Mouse (Mus musculus) neural tube, embryonic 12.5 days (tissue): Measurements from ENCODE around the gene Anapc15. TPM values are rescaled to one million over a fixed set of nuclear protein-coding genes. Genes with fewer than 3 reads are reported as not detected.

Source experiments
- ATAC-seq: fragments of 200-750 bp; cut with Nextera tagmentation; 2 replicates; pipeline ENCODE4 v1.8.0; 2017; ENCODE audit warnings: low read depth, mild to moderate bottlenecking, moderate TSS enrichment, moderate library complexity; ENCODE audit not compliant: low FRiP score
- H3K27ac ChIP-seq: fragments of 300-500 bp; sonication (generic); 2 replicates; pipeline ENCODE4 v1.5.1; 2016
- H3K27me3 ChIP-seq: fragments of 300-500 bp; sonication (generic); replicated peaks from 2 replicates; pipeline ENCODE4 v1.6.1; 2016; ENCODE audit warnings: mild to moderate bottlenecking
- H3K36me3 ChIP-seq: fragments of 300-500 bp; sonication (generic); 2 replicates; pipeline ENCODE4 v1.6.1; 2016; ENCODE audit warnings: mild to moderate bottlenecking
- H3K4me1 ChIP-seq: fragments of 300-500 bp; sonication (generic); 2 replicates; pipeline ENCODE4 v1.6.1; 2016
- H3K4me2 ChIP-seq: fragments of 300-500 bp; sonication (generic); replicated peaks from 2 replicates; pipeline ENCODE4 v1.6.1; 2016; ENCODE audit warnings: mild to moderate bottlenecking
- H3K4me3 ChIP-seq: fragments of 300-500 bp; sonication (generic); 2 replicates; pipeline ENCODE4 v1.5.1; 2016
- H3K9ac ChIP-seq: fragments of 300-500 bp; sonication (generic); 2 replicates; pipeline ENCODE4 v1.6.1; 2016; ENCODE audit warnings: mild to moderate bottlenecking
- H3K9me3 ChIP-seq: fragments of 300-500 bp; sonication (generic); 2 replicates; pipeline ENCODE4 v1.6.1; 2016; ENCODE audit warnings: mild to moderate bottlenecking
- WGBS: fragments of 180-500 bp; shearing (Covaris S2); methylation state at CpG from one replicate; pipeline ENCODE4 v1.1.7; 2016; 5-methylcytosine and 5-hydroxymethylcytosine counted together
- polyA plus RNA-seq: library from polyadenylated mRNA; unstranded; fragments of >200 nt; fragmentation: Nextera tagmentation; extraction: Ambion mirVana; gene quantifications from 2 replicates; pipeline ENCODE4 v1.2.1, GENCODE M21; 2016

Anapc15 gene
- polyA plus RNA-seq, 1 experiment from 2014 or later, result 86.0 TPM

- Histone ChIP-seq H3K27ac (no peak overlapping the region), H3K4me1 (peaks cover 40% of the 10 kb centered on the region)
Measured at GRCm38 (mm10) chr7:101833916-101834584, 29.5 kb upstream of the Anapc15 start.

GRCm38 (mm10) chr7:101834903-101835302 is 28.6 kb upstream of the Anapc15 start:
- Histone ChIP-seq H3K36me3 (peaks cover 28% of the 10 kb centered on the region), H3K9me3 (no peaks in the 10 kb centered on the region), H3K4me1 (peaks cover 40% of the 10 kb centered on the region), H3K27me3 (no peaks in the 10 kb centered on the region), H3K27ac (no peak overlapping the region), H3K4me2 (peak overlapping the region; percentile 93), H3K9ac (no peak overlapping the region), H3K4me3 (no peak overlapping the region)
- no peak for ATAC-seq
- WGBS, result 67% methylated on average over 3 of the region's 3 CpGs

More at GRCm38 (mm10) chr7:101833916-101834584, 29.5 kb upstream of the Anapc15 start:
- Histone ChIP-seq H3K9me3 (no peaks in the 10 kb centered on the region), H3K9ac (no peak overlapping the region), H3K4me2 (peak overlapping the region; percentile 93), H3K4me3 (no peak overlapping the region), H3K27me3 (no peaks in the 10 kb centered on the region), H3K36me3 (peaks cover 37% of the 10 kb centered on the region)
- no peak for ATAC-seq
- WGBS, result 63% methylated on average over 3 of the region's 3 CpGs

GRCm38 (mm10) chr7:101835457-101836109 is 27.9 kb upstream of the Anapc15 start:
- no peaks in the 10 kb centered on the region for H3K27me3 ChIP-seq
- no peak for ATAC-seq
- H3K36me3 ChIP-seq, result peaks cover 22% of the 10 kb centered on the region
- H3K9ac ChIP-seq, result peak overlapping the region; percentile 94
- H3K4me2 ChIP-seq, result peak overlapping the region; percentile 93
- no peak overlapping the region for H3K27ac ChIP-seq
- no peaks in the 10 kb centered on the region for H3K9me3 ChIP-seq
- H3K4me1 ChIP-seq, result peaks cover 40% of the 10 kb centered on the region
- WGBS, result 43% methylated on average over 5 of the region's 5 CpGs
- H3K4me3 ChIP-seq, result peak overlapping the region; percentile 76

GRCm38 (mm10) chr7:101836271-101837153 is 27.0 kb upstream of the Anapc15 start:
- Histone ChIP-seq H3K27me3 (no peaks in the 10 kb centered on the region), H3K4me3 (peak overlapping the region; percentile 76), H3K36me3 (peaks cover 12% of the 10 kb centered on the region), H3K4me1 (peaks cover 40% of the 10 kb centered on the region), H3K27ac (peak overlapping the region; percentile 64), H3K9ac (peak overlapping the region; percentile 94), H3K4me2 (peak overlapping the region; percentile 93), H3K9me3 (no peaks in the 10 kb centered on the region)
- WGBS, result under 1% methylated on average over 63 of the region's 63 CpGs
- ATAC-seq, result peak; percentile 75

DNA sequence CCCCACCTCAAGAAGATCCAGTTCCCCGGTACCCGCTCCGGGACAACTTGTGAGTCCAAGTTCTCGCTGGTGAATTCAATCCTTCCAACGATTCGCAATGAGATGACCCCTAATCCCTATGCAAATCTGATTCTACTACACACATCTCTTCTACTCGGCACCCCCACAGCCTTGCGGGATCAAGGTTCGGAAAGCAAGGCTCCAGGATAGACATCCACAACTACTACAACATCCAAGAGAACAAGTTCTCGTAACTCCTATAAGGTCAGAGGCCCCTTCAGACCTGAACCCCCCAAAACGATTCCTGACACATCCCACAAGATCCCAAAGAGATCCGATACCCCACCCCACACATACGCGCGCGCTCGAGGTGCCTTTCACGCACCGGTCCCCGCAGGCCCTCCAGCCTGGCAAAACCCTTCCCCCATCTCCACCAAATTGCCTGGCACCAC is 26.3 kb upstream of the Anapc15 start:
- Histone ChIP-seq H3K4me1 (peaks cover 40% of the 10 kb centered on the region), H3K27me3 (no peaks in the 10 kb centered on the region), H3K36me3 (peaks cover 6% of the 10 kb centered on the region), H3K9me3 (no peaks in the 10 kb centered on the region), H3K27ac (peak overlapping the region; percentile 64; the same call in 1 of the 2 replicates), H3K9ac (peak overlapping the region; percentile 94), H3K4me2 (peak overlapping the region; percentile 93), H3K4me3 (peak overlapping the region; percentile 76)
- ATAC-seq, result no peak; the same call in 1 of the 2 replicates
- WGBS, result under 1% methylated on average over 20 of the region's 20 CpGs

DNA sequence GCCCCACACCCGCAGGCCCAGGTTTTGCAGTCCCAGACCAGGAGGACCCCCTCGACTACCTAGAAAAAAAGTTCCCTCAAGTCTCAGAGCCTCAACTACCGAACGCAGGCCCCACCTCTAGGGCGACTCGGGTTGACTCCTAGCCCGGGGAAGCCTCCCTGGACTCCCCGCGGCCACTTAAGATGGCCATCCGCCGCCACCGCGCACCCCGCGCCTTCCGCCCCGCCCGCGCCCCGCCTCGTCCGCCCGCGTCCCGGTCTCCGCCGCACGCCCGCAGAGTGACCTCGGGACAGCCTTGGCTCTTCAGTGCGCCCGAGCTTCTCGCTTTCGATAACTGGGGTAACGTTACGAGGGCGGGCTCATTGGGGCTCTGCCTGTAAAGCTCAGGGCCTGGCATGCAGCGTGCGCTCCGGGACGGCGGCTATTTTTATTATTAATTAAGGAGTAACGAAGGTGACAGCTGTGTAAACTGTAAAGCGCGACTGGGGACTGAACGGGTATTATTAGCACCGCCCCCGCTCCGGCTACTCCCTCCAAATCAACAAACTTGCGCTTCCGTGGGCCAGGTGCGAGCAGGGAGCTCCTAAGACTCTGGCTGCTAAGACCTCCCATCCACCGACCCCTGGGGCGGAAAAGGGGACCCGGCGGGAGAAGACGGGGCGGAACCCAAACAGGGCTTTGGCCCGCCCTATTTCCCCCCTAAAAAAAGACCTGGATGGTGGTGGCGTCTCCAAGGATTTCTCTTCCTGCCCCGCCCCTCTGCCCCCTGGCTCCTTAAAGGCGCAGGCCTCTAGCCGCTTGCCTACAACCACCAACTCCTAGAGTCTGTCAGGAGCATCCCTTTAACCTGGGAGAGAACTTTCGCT is 25.7 kb upstream of the Anapc15 start, which contains the start of gene Inppl1:
Gene Inppl1 (minus strand): TSS at position 624 of the 866 bp plus-strand sequence.
- Histone ChIP-seq H3K4me1 (peaks cover 40% of the 10 kb centered on the region), H3K27ac (peak within 1 kb of the TSS; percentile 64), H3K9ac (peak within 1 kb of the TSS; percentile 94), H3K27me3 (no peaks in the 10 kb centered on the region), H3K9me3 (no peaks in the 10 kb centered on the region), H3K4me2 (peak within 1 kb of the TSS; percentile 93), H3K4me3 (peak within 1 kb of the TSS; percentile 76), H3K36me3 (no peaks in the 10 kb centered on the region)
- under 1% methylated on average over 64 of the region's 64 CpGs for WGBS
- ATAC-seq, result peak; percentile 61

GRCm38 (mm10) chr7:101844186-101844585 is 19.3 kb upstream of the Anapc15 start:
- Histone ChIP-seq H3K36me3 (no peaks in the 10 kb centered on the region), H3K27ac (no peak overlapping the region), H3K27me3 (no peaks in the 10 kb centered on the region), H3K4me3 (no peak overlapping the region), H3K9me3 (no peaks in the 10 kb centered on the region), H3K4me1 (no peaks in the 10 kb centered on the region), H3K4me2 (no peak overlapping the region), H3K9ac (no peak overlapping the region)
- 72% methylated on average over 6 of the region's 6 CpGs for WGBS
- no peak for ATAC-seq

GRCm38 (mm10) chr7:101847934-101848333 is 15.6 kb upstream of the Anapc15 start:
- WGBS, result 100% methylated on average over 1 of the region's 1 CpGs
- no peak overlapping the region for H3K4me2 ChIP-seq
- no peaks in the 10 kb centered on the region for H3K27me3 ChIP-seq
- H3K9ac ChIP-seq, result no peak overlapping the region
- H3K36me3 ChIP-seq, result no peaks in the 10 kb centered on the region
- H3K4me3 ChIP-seq, result no peak overlapping the region
- H3K9me3 ChIP-seq, result no peaks in the 10 kb centered on the region
- no peak overlapping the region for H3K27ac ChIP-seq
- no peaks in the 10 kb centered on the region for H3K4me1 ChIP-seq
- no peak for ATAC-seq

GRCm38 (mm10) chr7:101851689-101852088 is 11.8 kb upstream of the Anapc15 start:
- 85% methylated on average over 6 of the region's 6 CpGs for WGBS

GRCm38 (mm10) chr7:101852846-101853245 is 10.7 kb upstream of the Anapc15 start:
- no peak for ATAC-seq
- Histone ChIP-seq H3K36me3 (no peaks in the 10 kb centered on the region), H3K4me3 (no peak overlapping the region), H3K27ac (no peak overlapping the region), H3K9me3 (no peaks in the 10 kb centered on the region), H3K4me2 (no peak overlapping the region), H3K4me1 (no peaks in the 10 kb centered on the region), H3K27me3 (no peaks in the 10 kb centered on the region), H3K9ac (no peak overlapping the region)
- 87% methylated on average over 6 of the region's 6 CpGs for WGBS

More at GRCm38 (mm10) chr7:101851689-101852088, 11.8 kb upstream of the Anapc15 start:
- H3K27ac ChIP-seq, result no peak overlapping the region
- H3K4me3 ChIP-seq, result no peak overlapping the region
- no peak for ATAC-seq
- H3K9me3 ChIP-seq, result no peaks in the 10 kb centered on the region
- H3K4me1 ChIP-seq, result no peaks in the 10 kb centered on the region
- H3K27me3 ChIP-seq, result no peaks in the 10 kb centered on the region
- no peak overlapping the region for H3K4me2 ChIP-seq
- H3K9ac ChIP-seq, result no peak overlapping the region
- no peaks in the 10 kb centered on the region for H3K36me3 ChIP-seq

DNA sequence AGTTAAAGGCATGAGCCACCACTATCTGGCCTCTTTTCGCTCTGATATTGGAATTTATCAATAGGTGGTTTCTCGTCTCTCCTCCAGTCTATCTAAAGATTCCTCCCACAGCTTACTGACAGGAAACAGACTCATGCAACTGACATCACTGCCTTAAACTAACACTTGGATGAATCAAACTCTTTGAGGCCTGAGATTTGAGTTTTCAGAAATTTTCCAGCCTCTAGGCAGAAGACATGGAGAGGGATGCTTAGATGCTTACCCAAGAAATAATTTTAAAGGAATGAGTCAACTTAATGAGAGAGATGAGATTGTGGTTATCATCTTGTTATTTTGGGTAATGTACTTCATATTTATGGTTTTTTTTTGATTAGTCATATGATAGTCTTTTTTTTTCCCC is 9.7 kb upstream of the Anapc15 start:
- Histone ChIP-seq H3K9me3 (no peaks in the 10 kb centered on the region), H3K4me2 (no peak overlapping the region), H3K9ac (no peak overlapping the region), H3K36me3 (no peaks in the 10 kb centered on the region), H3K4me1 (no peaks in the 10 kb centered on the region), H3K4me3 (no peak overlapping the region), H3K27me3 (no peaks in the 10 kb centered on the region), H3K27ac (no peak overlapping the region)
- WGBS, result 90% methylated on average over 2 of the region's 2 CpGs
- no peak for ATAC-seq
